Mouse (Mus musculus) heart, embryonic 16.5 days (tissue): ENCODE measurements around the gene Lipi. TPM values are rescaled to one million over a fixed set of nuclear protein-coding genes. Genes with fewer than 3 reads are reported as not detected.

Experiments used
- ATAC-seq: fragments of 200-750 bp; cut with Nextera tagmentation; replicated peaks from 2 replicates; pipeline ENCODE4 v1.8.0; 2017; ENCODE audit warnings: moderate number of reproducible peaks; ENCODE audit not compliant: insufficient read depth, low FRiP score; ENCODE audit errors: extremely low read depth
- H3K27ac ChIP-seq: fragments of 300-500 bp; sonication (generic); 2 replicates; pipeline ENCODE4 v1.5.1; 2014; ENCODE audit warnings: mild to moderate bottlenecking, low read length, control low read depth, moderate library complexity
- H3K27me3 ChIP-seq: fragments of 300-500 bp; sonication (generic); 2 replicates; pipeline ENCODE4 v1.6.1; 2014; ENCODE audit warnings: low read length, mixed read lengths; ENCODE audit not compliant: control insufficient read depth, insufficient read depth
- H3K36me3 ChIP-seq: fragments of 300-500 bp; sonication (generic); 2 replicates; pipeline ENCODE4 v1.6.1; 2014; ENCODE audit not compliant: control insufficient read depth, insufficient read depth
- H3K4me1 ChIP-seq: fragments of 300-500 bp; sonication (generic); 2 replicates; pipeline ENCODE4 v1.6.1; 2014; ENCODE audit warnings: low read length, mixed read lengths; ENCODE audit not compliant: control insufficient read depth, insufficient read depth
- H3K4me2 ChIP-seq: fragments of 300-500 bp; sonication (generic); 2 replicates; pipeline ENCODE4 v1.6.1; 2014; ENCODE audit warnings: low read depth, mild to moderate bottlenecking, control low read depth, low read length
- H3K4me3 ChIP-seq: fragments of 300-500 bp; sonication (generic); 2 replicates; pipeline ENCODE4 v1.5.1; 2014; ENCODE audit warnings: mild to moderate bottlenecking, control low read depth, low read length
- H3K9ac ChIP-seq: fragments of 300-500 bp; sonication (generic); 2 replicates; pipeline ENCODE4 v1.6.1; 2014; ENCODE audit warnings: low read length, control low read depth
- H3K9me3 ChIP-seq: fragments of 300-500 bp; sonication (generic); replicated peaks from 2 replicates; pipeline ENCODE4 v1.6.1; 2016; ENCODE audit warnings: low read length; ENCODE audit not compliant: control insufficient read depth
- WGBS: fragments of 180-500 bp; shearing (Covaris S2); extraction: QIAGEN DNeasy Blood & Tissue Kit; methylation state at CpG from one replicate; pipeline ENCODE4 v1.1.7; 2014; 5-methylcytosine and 5-hydroxymethylcytosine counted together
- polyA plus RNA-seq: library from polyadenylated mRNA; unstranded; fragments of >200 nt; fragmentation: Nextera tagmentation; extraction: Ambion mirVana; gene quantifications from 2 replicates; pipeline ENCODE4 v1.2.1, GENCODE M21; 2015

The Lipi gene
- not detected in 2 replicates for polyA plus RNA-seq

DNA sequence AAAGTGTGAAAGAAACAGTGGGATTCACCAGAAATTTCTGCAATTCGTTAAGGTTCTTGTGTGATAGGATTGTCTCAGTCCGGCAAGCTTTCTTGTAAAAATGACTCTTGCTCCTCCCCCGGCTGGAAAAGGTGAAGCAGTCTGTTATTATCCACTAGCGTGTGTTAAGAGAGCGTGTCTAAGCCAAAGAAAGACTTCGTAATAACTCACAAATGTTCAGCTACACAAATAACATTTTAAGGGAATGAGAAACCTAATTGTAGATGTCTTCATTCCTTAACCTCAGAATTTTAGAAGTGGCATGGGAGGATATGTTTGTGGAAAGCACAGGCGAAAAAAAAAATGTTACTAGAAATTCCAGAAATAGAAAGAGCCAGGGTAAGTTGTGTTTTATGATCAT lies at the start of gene Lipi:
TSS of gene Lipi (minus strand) at position 101 of the 400 bp plus-strand sequence.
- Histone ChIP-seq H3K27ac (no peak within 1 kb of the TSS), H3K4me1 (no peaks in the 10 kb centered on the region), H3K9me3 (no peaks in the 10 kb centered on the region), H3K4me2 (no peak within 1 kb of the TSS), H3K9ac (no peak within 1 kb of the TSS), H3K36me3 (no peaks in the 10 kb centered on the region), H3K27me3 (no peaks in the 10 kb centered on the region), H3K4me3 (no peak within 1 kb of the TSS)
- WGBS: 75% methylated on average over 7 of the region's 7 CpGs
- ATAC-seq: no peak

DNA sequence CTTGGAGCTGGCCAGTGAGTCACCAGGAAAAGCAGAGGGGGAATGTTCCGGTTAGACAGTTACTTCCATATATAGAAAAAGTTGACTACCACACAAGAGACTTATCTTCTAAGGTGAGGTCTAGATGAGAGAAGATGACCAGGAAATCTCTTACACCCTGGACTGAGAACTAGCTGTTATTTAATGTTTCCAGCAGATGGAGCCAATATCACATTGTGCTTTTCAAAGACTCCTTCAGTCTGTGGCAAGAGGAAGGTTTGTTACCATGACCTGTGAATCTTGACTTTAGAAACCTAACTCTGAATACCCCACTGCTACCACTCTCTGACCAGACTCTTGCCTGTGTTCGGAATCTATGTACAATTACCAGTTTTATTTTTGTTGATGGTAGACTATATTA lies 42.0 kb upstream of the Lipi start:
- no peak for ATAC-seq
- no peaks in the 10 kb centered on the region for H3K36me3 ChIP-seq
- no peaks in the 10 kb centered on the region for H3K27me3 ChIP-seq
- H3K27ac ChIP-seq: no peak overlapping the region
- H3K9ac ChIP-seq: no peak overlapping the region
- no peaks in the 10 kb centered on the region for H3K4me1 ChIP-seq
- WGBS: 71% methylated on average over 2 of the region's 2 CpGs
- H3K4me3 ChIP-seq: no peak overlapping the region
- H3K4me2 ChIP-seq: no peak overlapping the region
- H3K9me3 ChIP-seq: no peaks in the 10 kb centered on the region

DNA sequence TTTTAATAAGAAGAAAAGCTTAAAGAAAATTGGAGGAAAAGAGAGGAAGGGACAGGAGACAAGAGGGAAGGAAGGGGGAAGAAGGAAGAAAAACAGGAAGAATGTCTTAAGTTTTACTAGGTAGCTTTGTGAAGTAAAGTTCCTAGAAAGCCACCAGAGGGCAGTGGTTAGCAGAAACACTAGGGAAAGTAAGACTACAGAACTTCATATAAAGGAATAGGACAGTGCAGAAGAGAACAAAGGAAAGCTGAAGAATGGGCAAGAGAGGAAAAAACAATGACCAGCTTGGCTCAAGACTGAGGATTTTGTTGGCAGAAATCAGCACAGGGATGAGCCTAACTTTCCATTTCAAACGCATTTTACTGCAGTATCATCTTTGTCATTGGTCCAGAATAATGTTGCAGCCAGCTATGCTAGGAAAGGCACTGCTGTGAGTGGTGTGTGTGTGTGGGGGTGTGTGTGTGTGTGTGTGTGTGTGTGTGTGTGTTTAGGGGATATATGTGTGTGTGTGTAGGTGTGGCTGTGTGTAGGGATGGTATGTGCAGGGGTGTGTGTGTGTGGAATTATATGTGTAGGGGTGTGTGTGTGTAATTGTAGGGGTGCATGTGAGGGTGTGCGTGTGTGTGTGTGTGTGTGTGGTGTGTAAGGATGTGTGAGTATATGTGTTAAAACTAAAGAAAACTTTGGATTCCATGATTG lies 31.9 kb upstream of the Lipi start:
- WGBS: 62% methylated on average over 2 of the region's 2 CpGs
- no peak overlapping the region for H3K4me2 ChIP-seq
- no peak overlapping the region for H3K27ac ChIP-seq
- H3K9ac ChIP-seq: no peak overlapping the region
- H3K9me3 ChIP-seq: no peaks in the 10 kb centered on the region
- H3K27me3 ChIP-seq: no peaks in the 10 kb centered on the region
- ATAC-seq: no peak
- H3K4me1 ChIP-seq: no peaks in the 10 kb centered on the region
- H3K4me3 ChIP-seq: no peak overlapping the region
- no peaks in the 10 kb centered on the region for H3K36me3 ChIP-seq

DNA sequence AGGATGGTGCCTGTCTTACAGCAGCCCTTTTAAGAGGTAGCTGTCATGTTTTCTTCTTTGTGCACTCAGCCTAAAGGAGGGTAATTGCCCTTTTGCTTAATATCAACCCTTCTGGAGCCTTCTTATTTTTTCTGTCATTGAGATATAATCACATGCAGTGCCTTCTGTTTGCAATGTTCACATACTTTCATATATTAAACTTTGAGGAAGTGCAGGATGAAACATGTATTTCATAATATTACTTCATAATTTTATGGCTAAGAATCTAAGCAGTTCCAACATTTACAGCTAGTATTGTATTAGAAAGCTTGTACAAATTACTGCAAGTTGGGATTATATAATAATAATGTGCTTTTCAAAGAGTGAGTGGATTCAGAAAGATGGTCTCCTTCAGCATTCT lies 26.7 kb upstream of the Lipi start:
- no peak for ATAC-seq
- Histone ChIP-seq H3K36me3 (no peaks in the 10 kb centered on the region), H3K4me2 (no peak overlapping the region), H3K4me1 (no peaks in the 10 kb centered on the region), H3K27ac (no peak overlapping the region), H3K4me3 (no peak overlapping the region), H3K9me3 (no peaks in the 10 kb centered on the region), H3K9ac (no peak overlapping the region), H3K27me3 (no peaks in the 10 kb centered on the region)

DNA sequence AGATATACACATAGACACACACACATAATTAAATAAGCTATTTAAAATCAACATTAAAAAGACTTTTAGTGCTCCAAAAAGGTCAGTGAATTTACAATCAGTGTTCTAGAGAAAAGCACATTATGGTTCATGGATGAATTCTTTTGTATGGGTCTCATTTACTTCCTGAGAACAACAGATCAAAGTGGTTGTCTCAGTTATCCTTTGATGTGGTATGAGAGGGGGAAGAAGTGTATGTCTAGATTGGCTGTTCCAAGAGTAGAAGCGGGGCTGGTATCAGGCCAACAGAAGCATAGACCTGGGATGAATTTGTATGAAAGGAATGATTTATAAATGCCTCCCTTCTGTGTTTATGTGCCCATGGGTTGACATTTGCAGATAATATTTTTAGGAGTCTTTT lies 20.6 kb upstream of the Lipi start:
- no peak overlapping the region for H3K4me3 ChIP-seq
- no peaks in the 10 kb centered on the region for H3K9me3 ChIP-seq
- no peak overlapping the region for H3K27ac ChIP-seq
- H3K4me2 ChIP-seq: no peak overlapping the region
- no peak overlapping the region for H3K9ac ChIP-seq
- H3K27me3 ChIP-seq: no peaks in the 10 kb centered on the region
- H3K36me3 ChIP-seq: no peaks in the 10 kb centered on the region
- no peak for ATAC-seq
- no peaks in the 10 kb centered on the region for H3K4me1 ChIP-seq
- WGBS: 59% methylated on average over 1 of the region's 1 CpGs

DNA sequence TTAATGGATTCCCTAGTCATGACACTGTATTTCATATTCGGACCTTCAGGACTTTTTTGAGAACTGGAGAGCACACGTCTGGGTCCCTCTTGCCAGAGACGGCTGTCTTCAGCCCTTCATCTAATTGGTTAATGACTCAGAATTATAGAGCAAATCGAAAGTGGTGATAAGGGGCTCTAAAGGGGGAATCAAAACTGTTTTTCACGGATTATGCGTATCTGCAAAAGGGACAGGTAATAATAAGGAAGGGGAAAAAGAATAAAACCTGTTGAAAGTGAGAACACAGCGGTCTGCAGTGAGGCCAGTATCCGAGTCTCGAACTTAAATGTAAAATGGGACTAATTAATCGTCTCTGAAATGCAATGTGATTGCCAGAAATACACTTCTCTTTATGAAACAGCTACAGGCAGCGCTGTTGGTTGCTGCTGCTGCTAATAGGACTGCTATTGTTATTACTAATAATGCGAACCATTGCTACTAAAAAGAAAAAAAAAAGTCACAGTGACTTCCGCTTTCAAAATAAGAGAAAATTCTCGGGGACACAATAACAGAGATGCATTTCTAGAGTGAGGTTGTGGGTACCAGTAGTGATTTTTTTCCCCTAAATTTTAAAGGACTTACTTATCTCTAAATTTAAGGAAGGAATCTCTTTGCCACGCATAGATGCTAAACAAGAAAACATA lies 7.8 kb upstream of the Lipi start:
- H3K27me3 ChIP-seq: no peaks in the 10 kb centered on the region
- no peak for ATAC-seq
- H3K36me3 ChIP-seq: no peaks in the 10 kb centered on the region
- WGBS: 12% methylated on average over 15 of the region's 15 CpGs
- peak overlapping the region; percentile 68 for H3K9ac ChIP-seq
- no peaks in the 10 kb centered on the region for H3K4me1 ChIP-seq
- no peaks in the 10 kb centered on the region for H3K9me3 ChIP-seq
- H3K4me3 ChIP-seq: peak overlapping the region; percentile 75
- H3K27ac ChIP-seq: no peak overlapping the region
- H3K4me2 ChIP-seq: peak overlapping the region; percentile 95

DNA sequence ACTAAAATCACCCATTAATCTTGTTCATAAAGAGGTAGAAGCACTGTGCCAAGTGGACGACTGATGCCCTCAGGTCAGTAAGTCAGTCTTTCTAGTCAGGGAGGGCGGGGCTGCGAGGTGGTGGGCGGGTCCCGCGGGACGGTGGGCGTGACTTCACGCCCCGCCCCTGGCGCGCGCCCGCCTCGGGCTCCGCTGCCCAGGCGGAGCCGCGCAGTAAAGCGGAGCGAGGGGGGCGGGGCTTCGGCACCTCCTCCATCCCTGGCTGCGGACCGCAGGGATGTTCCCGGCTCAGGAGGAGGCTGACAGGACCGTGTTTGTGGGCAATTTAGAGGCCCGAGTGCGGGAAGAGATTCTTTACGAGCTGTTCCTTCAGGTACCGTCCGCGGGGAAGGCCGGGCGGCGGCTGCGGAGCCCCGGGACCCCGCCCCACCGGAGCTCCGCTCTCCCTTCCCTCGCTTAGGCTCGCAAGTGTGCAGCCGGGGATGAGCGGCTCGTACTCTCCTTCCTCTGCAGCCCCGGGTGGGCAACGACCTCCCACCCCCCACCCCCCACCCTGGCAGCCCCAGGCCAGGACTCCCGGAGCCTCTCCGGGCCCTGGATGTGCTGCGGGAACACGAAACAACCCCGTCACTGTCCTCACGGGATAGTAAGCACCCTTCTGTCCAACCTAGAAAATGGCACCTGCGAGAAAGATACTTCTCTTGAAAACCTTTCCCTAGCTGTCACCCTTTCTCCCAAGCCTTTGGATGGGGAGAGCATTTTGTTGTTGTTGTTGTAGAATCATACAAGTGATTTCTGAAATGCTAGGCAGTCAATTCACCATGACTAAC lies 7.0 kb upstream of the Lipi start, which contains the start of gene Rbm11:
TSS of gene Rbm11 (plus strand) at position 174 of the 830 bp plus-strand sequence.
- Histone ChIP-seq H3K4me1 (no peaks in the 10 kb centered on the region), H3K4me2 (peak within 1 kb of the TSS; percentile 95)
- under 1% methylated on average over 52 of the region's 55 CpGs for WGBS

DNA sequence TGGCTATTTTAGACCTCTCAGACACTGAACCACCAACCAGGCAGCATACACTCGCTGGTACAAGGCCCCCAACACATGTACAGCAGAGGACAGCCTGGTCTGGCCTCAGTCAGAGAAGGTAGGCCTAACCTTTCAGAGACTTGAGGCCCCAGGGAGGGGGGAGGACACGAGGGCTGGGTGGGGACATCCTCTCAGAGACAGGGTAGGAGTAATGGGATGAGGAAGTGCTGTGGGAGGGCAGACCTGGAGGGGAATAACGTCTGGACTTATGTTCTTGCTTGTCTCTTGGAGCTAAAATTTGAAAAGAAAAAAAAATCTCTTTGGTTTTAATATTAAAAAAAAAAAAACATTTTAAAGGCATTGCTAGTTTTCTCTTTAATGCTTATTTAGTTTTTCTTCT lies 605 bp upstream of the Lipi start:
- H3K27ac ChIP-seq: no peak overlapping the region
- no peak overlapping the region for H3K4me3 ChIP-seq
- H3K9ac ChIP-seq: no peak overlapping the region
- H3K4me2 ChIP-seq: no peak overlapping the region
- no peaks in the 10 kb centered on the region for H3K27me3 ChIP-seq
- H3K9me3 ChIP-seq: no peaks in the 10 kb centered on the region
- no peaks in the 10 kb centered on the region for H3K4me1 ChIP-seq
- H3K36me3 ChIP-seq: no peaks in the 10 kb centered on the region
- no peak for ATAC-seq
- WGBS: 24% methylated on average over 3 of the region's 3 CpGs

More for the DNA sequence above, 7.0 kb upstream of the Lipi start, which contains the start of gene Rbm11:
- Histone ChIP-seq H3K4me3 (peak within 1 kb of the TSS; percentile 75), H3K27ac (no peak within 1 kb of the TSS), H3K9ac (peak within 1 kb of the TSS; percentile 68), H3K27me3 (no peaks in the 10 kb centered on the region), H3K9me3 (no peaks in the 10 kb centered on the region), H3K36me3 (no peaks in the 10 kb centered on the region)
- ATAC-seq: peak; percentile 99

DNA sequence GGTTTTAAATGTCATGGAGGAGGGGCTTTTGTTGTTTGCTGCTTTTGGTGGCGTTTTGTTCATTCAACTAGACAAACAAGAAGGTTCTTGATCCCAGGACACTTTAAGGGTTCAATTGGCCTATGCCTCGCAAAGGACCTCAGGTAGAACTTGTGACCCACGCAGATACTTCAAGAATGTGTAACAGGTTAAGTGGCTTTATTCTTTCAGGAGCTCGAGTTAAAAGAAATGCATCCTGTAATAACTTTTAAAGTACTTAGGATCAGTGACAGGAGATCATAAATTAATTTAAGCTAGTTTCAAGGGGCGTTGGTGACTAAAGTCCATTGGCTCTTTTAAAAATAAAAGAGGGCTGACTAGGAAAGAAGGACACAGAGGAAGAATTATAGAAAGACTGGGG lies 3.6 kb downstream of the Lipi start:
- Histone ChIP-seq H3K27ac (no peak overlapping the region), H3K4me1 (no peaks in the 10 kb centered on the region), H3K9ac (no peak overlapping the region), H3K9me3 (no peaks in the 10 kb centered on the region), H3K4me2 (no peak overlapping the region), H3K36me3 (no peaks in the 10 kb centered on the region), H3K4me3 (no peak overlapping the region), H3K27me3 (no peaks in the 10 kb centered on the region)
- WGBS: 71% methylated on average over 5 of the region's 5 CpGs
- ATAC-seq: no peak
